ENCODE assay signal across 8 mouse cellular contexts in the genomic region with DNA sequence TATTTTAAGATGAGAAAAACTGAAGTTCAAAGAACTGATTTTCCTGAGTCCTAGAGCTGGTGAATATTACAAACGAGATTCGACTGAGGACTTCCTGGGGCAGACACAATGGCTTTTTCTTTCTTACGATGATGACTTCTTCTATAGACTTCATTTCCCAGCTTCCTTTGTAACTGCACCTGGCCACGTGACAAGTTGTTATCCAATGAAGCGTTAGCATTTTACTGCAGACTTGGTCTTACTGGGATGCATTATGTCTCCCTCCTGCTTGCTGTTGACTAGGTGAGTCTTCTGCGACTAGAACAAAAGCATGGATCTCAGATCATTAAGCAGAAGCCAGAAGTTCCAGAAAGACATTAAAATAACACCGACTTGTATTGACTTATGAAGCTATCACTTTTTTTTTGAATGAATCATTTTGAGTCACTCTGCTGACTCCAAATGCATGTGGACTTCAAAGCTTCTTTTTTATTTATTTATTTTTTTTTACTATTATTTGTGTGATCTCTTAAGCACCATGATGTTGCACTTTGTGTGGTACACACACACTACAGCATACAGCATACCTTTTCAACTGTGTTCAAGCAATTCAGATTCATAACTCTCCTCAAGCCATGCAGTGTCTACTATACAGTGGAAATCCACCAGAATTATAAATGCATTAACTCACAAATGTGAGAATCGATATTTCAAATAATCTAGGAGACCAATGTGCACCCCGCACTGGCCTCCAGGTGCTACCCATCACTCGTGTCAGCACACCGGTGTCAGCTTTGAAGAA.
DNase-seq lines count a peak whose midpoint lies in the region; ATAC-seq and TF ChIP-seq lines count a peak whose summit lies in the region.
"Had no signal": no experiment of that assay in that cellular context is flagged by ENCODE, and none has a peak within 500 bp of the region (broad histone marks: within the 10 kb centered on the region; RNA-seq: fewer than 3 reads in every experiment).

No protein-coding gene starts in this region.

- no peaks in the 10 kb centered on the region for H3K9me3 ChIP-seq in forebrain, embryonic 15.5 days
- no peaks in the 10 kb centered on the region for H3K9me3 ChIP-seq in midbrain, embryonic 11.5 days (ENCODE audit: control insufficient read depth, low read length)
- no peaks in the 10 kb centered on the region for H3K9me3 ChIP-seq in intestine, postnatal 0 days (ENCODE audit: control insufficient read depth)
- H3K9me3 ChIP-seq in kidney, embryonic 14.5 days (ENCODE audit: control insufficient read depth, low read length), result no peaks in the 10 kb centered on the region
- H3K9me3 ChIP-seq: liver, embryonic 15.5 days had no signal

- WGBS in forebrain, embryonic 15.5 days, result 53% methylated on average over 11 of the region's 11 CpGs
- 56% methylated on average over 11 of the region's 11 CpGs for WGBS in midbrain, embryonic 11.5 days
- WGBS in thymus, adult 2 months, result 84% methylated on average over 11 of the region's 11 CpGs
- 70% methylated on average over 11 of the region's 11 CpGs for WGBS in intestine, postnatal 0 days
- WGBS in kidney, embryonic 14.5 days, result 67% methylated on average over 11 of the region's 11 CpGs

- H3K27ac ChIP-seq in forebrain, embryonic 15.5 days (replicated peaks), result peak overlapping the region; percentile 87
- H3K27ac ChIP-seq in midbrain, embryonic 11.5 days (ENCODE audit: low read depth, low read length), result peak overlapping the region; percentile 89
- H3K27ac ChIP-seq in thymus, adult 2 months (ENCODE audit: control insufficient read depth, insufficient read depth, low read length), result no peak overlapping the region
- no peak overlapping the region for H3K27ac ChIP-seq in intestine, postnatal 0 days (ENCODE audit: low read depth, low read length)
- H3K27ac ChIP-seq in kidney, embryonic 14.5 days (ENCODE audit: low read depth, low read length), result no peak overlapping the region
- H3K27ac ChIP-seq: liver, embryonic 15.5 days had no signal

- no peak for TF ChIP-seq POLR2A in thymus, adult 2 months (IDR thresholded peaks at IDR 0.05; ENCODE audit: control insufficient read depth, extremely low read depth, insufficient read depth, low read length, poor library complexity)

- H3K27me3 ChIP-seq in forebrain, embryonic 15.5 days, result no peaks in the 10 kb centered on the region
- H3K27me3 ChIP-seq in midbrain, embryonic 11.5 days (ENCODE audit: control insufficient read depth, insufficient read depth, low read length), result no peaks in the 10 kb centered on the region
- no peaks in the 10 kb centered on the region for H3K27me3 ChIP-seq in thymus, adult 2 months (ENCODE audit: control insufficient read depth, insufficient read depth, low read length)
- H3K27me3 ChIP-seq in intestine, postnatal 0 days (replicated peaks; ENCODE audit: control insufficient read depth, insufficient read depth, low read length), result no peaks in the 10 kb centered on the region
- H3K27me3 ChIP-seq in kidney, embryonic 14.5 days (ENCODE audit: control insufficient read depth, insufficient read depth, low read length), result no peaks in the 10 kb centered on the region
- H3K27me3 ChIP-seq: liver, embryonic 15.5 days had no signal

- no peaks in the 10 kb centered on the region for H3K36me3 ChIP-seq in forebrain, embryonic 15.5 days
- no peaks in the 10 kb centered on the region for H3K36me3 ChIP-seq in midbrain, embryonic 11.5 days (ENCODE audit: control insufficient read depth, insufficient read depth, low read length)
- H3K36me3 ChIP-seq in thymus, adult 2 months (ENCODE audit: control insufficient read depth, insufficient read depth, low read length), result no peaks in the 10 kb centered on the region
- H3K36me3 ChIP-seq in intestine, postnatal 0 days (ENCODE audit: control insufficient read depth, insufficient read depth), result no peaks in the 10 kb centered on the region
- H3K36me3 ChIP-seq in kidney, embryonic 14.5 days (ENCODE audit: control insufficient read depth, insufficient read depth, low read length), result no peaks in the 10 kb centered on the region
- H3K36me3 ChIP-seq: liver, embryonic 15.5 days had no signal

- H3K4me2 ChIP-seq in forebrain, embryonic 15.5 days (replicated peaks), result 0 out of 2 replicates have a peak overlapping the region, but pooled peaks have one; percentile 4
- no peak overlapping the region for H3K4me2 ChIP-seq in midbrain, embryonic 11.5 days
- no peak overlapping the region for H3K4me2 ChIP-seq in intestine, postnatal 0 days (replicated peaks; ENCODE audit: low read depth)
- H3K4me2 ChIP-seq in kidney, embryonic 14.5 days (replicated peaks; ENCODE audit: low read depth, low read length), result no peak overlapping the region
- H3K4me2 ChIP-seq: liver, embryonic 15.5 days had no signal

- H3K4me1 ChIP-seq in forebrain, embryonic 15.5 days, result peaks cover 34% of the 10 kb centered on the region
- H3K4me1 ChIP-seq in midbrain, embryonic 11.5 days (ENCODE audit: control insufficient read depth, insufficient read depth, low read length), result peaks cover 23% of the 10 kb centered on the region
- no peaks in the 10 kb centered on the region for H3K4me1 ChIP-seq in thymus, adult 2 months (replicated peaks; ENCODE audit: control insufficient read depth, insufficient read depth, low read length)
- no peaks in the 10 kb centered on the region for H3K4me1 ChIP-seq in intestine, postnatal 0 days (replicated peaks; ENCODE audit: control insufficient read depth, insufficient read depth, low read length)
- H3K4me1 ChIP-seq in kidney, embryonic 14.5 days (ENCODE audit: control insufficient read depth, insufficient read depth, low read length), result peaks cover 14% of the 10 kb centered on the region; the same call in 1 of the 2 replicates
- H3K4me1 ChIP-seq: liver, embryonic 15.5 days had no signal

- ATAC-seq in forebrain, embryonic 15.5 days (replicated peaks), result 0 out of 2 replicates have a peak, but pooled peaks have one; percentile 36
- ATAC-seq in midbrain, embryonic 11.5 days (ENCODE audit: low FRiP score), result no peak
- ATAC-seq in intestine, postnatal 0 days, result no peak
- no peak; the same call in 1 of the 2 replicates for ATAC-seq in kidney, embryonic 14.5 days (ENCODE audit: low FRiP score, low TSS enrichment)

- TF ChIP-seq CTCF in thymus, adult 2 months (IDR thresholded peaks at IDR 0.05; ENCODE audit: borderline replicate concordance, control insufficient read depth, extremely low read depth, insufficient read depth, low read length, poor library complexity), result no peak
- no peak for TF ChIP-seq CTCF in intestine, postnatal 0 days (IDR thresholded peaks at IDR 0.05; ENCODE audit: low read depth)

- DNase-seq in A20 (ENCODE audit: low read depth, low spot score) (peak; percentile 8), ES-CJ7 (ENCODE audit: low read depth, low spot score) (peak; percentile 55)
- DNase-seq in midbrain, embryonic 11.5 days (ENCODE audit: low spot score, missing footprints), result peak; percentile 87
- no peak for DNase-seq in thymus, adult 2 months

- no peak overlapping the region for H3K9ac ChIP-seq in forebrain, embryonic 15.5 days (replicated peaks)
- H3K9ac ChIP-seq in midbrain, embryonic 11.5 days (ENCODE audit: low read length), result no peak overlapping the region; the same call in 1 of the 2 replicates
- no peak overlapping the region for H3K9ac ChIP-seq in intestine, postnatal 0 days (ENCODE audit: low read depth, low read length)
- no peak overlapping the region for H3K9ac ChIP-seq in kidney, embryonic 14.5 days (ENCODE audit: low read depth, low read length)
- H3K9ac ChIP-seq: liver, embryonic 15.5 days had no signal

- no peak overlapping the region for H3K4me3 ChIP-seq in forebrain, embryonic 15.5 days
- no peak overlapping the region for H3K4me3 ChIP-seq in midbrain, embryonic 11.5 days (ENCODE audit: low read depth, low read length)
- no peak overlapping the region for H3K4me3 ChIP-seq in thymus, adult 2 months (ENCODE audit: control insufficient read depth, insufficient read depth, low read length)
- H3K4me3 ChIP-seq in intestine, postnatal 0 days (ENCODE audit: low read depth, low read length), result no peak overlapping the region
- H3K4me3 ChIP-seq in kidney, embryonic 14.5 days (ENCODE audit: low read length), result no peak overlapping the region
- H3K4me3 ChIP-seq: liver, embryonic 15.5 days had no signal

Comparison
In these comparisons a context has a peak if more than half of its experiments do, and no peak if none do; other contexts are left out.
1. H3K27ac ChIP-seq: peak in forebrain, embryonic 15.5 days (single experiment) and midbrain, embryonic 11.5 days (single experiment); none in thymus, adult 2 months (single experiment), intestine, postnatal 0 days (single experiment) and kidney, embryonic 14.5 days (single experiment).